Mouse (Mus musculus): ENCODE results near the gene Ccdc8.
"Not testable (repeated sequence)": the region's sequence is repeated elsewhere in the genome, so short reads cannot be mapped to it uniquely, and the experiment has no call there.

Ccdc8 gene

DNA sequence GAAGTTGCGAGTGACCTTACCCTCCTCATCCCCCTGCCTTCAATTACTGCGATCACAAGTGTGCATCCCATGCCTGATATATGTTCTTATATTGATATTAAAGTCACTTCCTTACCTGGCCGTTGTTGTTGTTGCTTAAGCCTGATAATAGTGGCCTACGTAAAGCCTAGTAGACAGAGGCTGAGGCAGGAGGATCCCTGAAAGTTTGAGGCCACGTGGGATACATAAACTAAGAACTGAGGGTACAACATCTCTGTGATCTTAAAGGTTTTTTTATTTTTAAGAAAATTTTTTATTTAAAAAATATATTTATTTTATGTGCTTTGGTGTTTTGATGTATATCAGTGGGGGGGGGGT is at the start of gene Ccdc8:
Gene Ccdc8 (plus strand): TSS at position 258 of the 357 bp plus-strand sequence.
- no peak for DNase-seq (ENCODE audit: low spot score)

DNA sequence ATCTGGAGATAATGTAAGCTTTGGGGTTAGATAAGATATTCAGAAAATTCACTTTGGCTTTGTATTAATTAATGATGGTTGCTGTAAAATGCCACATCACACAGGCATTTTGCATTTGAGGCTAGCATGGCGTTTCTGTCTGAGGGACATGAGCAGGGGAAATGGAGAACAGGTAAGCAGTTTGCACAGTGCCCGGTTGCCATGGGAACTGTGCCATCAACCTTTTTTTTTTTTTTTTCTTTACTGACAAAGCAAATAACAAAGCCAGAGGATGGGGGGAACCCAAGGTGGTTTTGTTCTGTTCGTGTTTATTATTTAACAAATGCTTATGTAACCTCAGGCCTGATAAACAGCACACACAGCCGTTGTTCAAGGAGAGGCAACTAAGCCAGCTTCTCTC is 49.6 kb upstream of the Ccdc8 start:
- no peak for DNase-seq (ENCODE audit: low spot score)

DNA sequence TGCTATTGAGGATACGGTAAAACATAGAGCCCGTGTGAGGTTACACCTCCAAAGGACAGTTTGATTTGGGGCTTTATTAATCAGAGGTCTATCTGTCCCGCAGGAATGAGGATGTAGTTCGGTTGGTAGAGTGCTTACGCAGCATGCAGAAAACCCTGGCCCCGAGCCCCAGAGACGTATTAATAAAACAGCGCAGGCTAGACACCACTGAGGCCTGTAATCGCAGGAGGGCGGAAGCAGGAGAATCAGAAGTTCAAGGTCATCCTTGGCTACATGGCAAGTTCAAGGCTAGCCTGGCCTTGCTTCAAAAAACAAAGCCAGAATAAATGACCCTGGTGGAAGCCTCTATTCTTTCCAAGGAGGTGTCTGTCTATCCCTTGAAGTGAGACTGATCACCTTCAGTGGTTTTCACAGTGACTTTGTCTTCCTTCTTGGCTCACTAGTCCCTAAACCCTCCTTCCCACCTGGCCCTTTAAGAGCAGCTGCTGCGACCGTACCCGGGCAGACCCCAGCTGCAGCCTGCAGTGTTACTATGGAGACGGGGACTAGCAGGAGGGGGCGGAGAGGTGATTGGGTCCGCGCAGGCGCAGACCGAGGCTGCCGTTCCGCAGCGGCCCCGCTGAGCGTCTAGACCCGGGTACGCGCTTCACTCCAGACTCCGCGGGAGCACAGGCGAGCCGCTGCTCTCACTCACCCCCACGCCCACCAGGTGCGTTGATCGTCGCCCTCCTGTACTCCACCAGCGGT is 48.3 kb upstream of the Ccdc8 start, which contains the start of gene Pnmal2:
Gene Pnmal2 (plus strand): TSS at position 622 of the 747 bp plus-strand sequence.
- DNase-seq (ENCODE audit: low spot score), result peak; percentile 55

DNA sequence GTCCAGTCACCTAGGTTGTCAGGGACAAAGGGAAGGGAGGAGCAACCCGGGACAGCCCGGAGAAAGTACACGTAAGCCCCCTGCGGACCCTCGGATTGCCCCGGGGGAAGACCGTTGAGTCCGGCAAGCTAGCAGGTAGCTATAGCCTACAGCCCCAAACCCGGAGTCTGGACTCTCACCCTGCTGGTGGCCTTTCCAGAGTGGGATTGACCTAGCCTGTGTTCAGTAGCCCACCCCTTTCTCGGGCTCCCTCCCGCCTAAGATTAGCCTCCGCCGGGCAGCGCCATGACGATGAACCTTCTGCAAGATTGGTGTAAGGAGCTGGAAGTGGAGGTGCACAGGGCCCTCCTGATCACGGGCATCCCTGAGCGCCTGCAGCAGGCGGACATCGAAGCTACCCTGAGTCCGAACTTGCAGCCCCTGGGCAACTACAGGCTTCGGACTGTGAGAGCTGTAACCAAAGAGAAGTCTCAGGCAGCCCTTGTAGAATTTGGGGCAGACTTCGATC is 47.6 kb upstream of the Ccdc8 start:
- DNase-seq (ENCODE audit: low spot score), result no peak

DNA sequence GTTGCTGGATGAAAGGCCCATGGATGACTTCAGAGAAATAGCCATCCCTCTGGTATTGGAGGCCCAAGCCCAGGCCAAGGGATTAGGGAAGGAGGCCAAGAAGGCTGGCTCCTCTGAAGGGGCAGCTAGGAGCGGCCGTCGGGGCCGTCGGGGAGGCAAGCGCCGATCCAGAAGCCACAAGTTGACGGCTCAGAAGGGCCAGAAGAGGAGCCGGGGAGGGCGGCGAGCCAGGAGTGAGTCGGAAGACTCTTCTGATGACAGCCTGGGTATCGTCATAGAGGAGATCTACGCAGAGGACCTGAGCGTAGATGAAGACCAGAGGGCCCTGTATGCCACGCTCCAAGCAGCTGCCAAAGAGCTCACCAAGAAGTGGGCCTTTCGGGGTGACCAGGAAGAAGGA is 47.1 kb upstream of the Ccdc8 start:
- no peak for DNase-seq (ENCODE audit: low spot score)

DNA sequence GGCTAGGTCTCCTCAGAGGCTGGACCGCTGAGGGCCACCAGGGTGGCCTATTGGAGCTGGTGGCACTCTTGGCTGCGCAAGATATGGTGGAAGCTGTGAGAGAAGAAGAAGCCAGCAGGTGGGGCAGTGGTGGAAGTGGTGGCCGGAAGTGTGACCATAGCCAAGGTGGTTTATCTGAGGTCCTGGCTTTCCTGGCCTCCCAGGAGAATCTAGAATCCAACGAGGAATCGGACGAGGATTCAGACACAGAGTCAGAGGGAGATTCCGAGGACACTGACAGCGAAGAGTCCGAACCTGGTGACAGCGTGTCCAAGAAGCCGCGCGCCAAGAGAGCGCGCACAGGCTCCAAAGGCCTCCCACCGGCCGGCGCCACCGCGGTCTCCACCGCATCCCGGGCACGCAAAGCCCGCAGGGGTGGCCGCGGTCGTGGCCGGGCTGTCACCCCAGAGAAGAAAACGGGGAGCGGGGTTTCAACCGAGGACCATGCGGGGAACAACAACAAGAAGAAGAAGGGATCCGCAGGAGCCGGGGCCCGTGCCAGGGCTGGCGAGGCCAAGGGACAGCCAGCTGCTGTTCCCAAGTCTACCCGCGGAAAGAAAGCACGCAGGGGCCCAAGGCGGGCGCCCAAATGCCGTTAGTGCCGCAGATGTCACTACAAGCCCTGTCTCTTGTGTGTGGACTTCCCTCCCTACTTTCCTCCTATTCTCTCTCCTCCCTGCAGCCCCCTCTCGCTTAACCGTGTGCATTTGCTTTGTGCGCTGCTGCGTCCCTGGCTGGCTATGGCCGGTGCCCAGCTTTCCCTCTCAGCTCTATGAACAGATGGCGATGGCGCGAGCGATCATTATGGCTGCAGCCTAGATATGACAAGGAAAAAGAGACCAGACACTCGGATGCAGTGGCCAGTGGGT is 45.8 kb upstream of the Ccdc8 start:
- DNase-seq (ENCODE audit: low spot score), result no peak

DNA sequence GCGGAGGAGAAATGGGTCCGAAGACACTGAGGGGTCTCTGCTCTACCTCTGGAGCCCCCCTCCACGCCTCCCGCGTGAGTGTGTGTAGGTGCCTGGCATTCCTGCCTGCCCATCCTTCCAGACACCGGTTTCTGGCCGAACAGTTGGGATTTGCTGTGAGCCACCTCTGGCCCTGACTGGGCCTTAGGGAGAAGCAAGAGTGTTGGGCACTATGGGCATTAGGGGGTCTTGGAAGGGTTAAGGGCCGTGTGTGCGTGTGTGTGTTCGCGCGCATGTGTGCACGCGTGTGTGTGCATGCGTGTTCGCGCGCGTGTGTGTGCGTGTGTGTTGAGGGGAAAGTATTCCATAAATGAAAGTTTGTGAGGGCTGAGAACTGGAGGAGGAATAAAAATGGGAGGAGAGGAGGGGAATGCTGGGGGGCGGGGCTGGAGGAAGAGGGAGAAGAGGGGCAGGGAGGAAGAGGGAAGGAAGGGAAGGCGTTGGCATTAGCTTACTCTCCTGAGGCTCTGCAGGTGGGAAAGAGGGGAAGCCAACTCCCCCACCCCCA is 45.1 kb upstream of the Ccdc8 start:
- no peak for DNase-seq (ENCODE audit: low spot score)

DNA sequence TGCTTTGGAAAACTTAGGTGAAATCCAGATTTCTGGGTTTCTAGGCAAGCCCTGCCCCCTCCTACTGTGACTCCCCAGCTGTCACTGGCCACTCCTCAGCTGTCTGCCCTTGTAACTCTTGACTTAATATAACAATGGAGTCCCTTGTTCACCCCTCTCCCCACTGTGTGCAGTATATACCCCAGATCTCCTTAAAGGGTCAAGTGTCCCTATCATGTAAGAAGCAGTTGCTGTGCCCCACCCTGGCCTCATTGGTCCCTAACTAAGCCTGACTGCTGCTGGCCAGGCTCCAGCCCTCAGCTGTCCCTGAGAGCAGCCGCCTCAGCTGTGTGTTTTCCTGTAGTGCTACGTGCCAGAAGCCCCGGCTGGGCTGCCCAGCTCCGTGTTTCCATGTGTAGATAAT is 44.5 kb upstream of the Ccdc8 start:
- no peak for DNase-seq (ENCODE audit: low spot score)

DNA sequence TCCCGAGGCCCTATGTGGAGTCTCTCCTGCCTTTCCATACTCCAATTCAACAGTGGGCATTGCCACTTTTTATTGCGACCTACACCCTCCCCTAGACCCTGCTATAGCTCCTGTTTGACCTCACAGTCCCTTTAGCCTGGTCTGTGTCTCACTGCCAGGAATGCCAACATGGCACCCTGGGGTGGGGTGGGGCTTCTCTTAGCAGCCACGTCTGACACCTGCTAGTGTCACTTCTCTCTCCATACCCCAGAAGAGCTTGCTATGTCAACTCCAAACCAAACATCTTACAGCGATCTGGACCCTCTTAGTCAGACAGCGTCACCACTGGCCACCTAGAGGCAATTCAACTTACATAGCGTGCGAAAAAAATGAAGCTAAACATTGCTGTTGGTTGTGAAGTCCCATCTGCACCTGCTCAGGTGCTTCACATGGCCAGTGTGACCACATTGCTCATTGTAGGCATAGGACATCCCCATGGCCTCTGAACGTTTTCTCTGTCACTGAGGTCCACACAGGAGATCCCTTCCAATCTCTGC is 43.5 kb upstream of the Ccdc8 start:
- no peak for DNase-seq (ENCODE audit: low spot score)

DNA sequence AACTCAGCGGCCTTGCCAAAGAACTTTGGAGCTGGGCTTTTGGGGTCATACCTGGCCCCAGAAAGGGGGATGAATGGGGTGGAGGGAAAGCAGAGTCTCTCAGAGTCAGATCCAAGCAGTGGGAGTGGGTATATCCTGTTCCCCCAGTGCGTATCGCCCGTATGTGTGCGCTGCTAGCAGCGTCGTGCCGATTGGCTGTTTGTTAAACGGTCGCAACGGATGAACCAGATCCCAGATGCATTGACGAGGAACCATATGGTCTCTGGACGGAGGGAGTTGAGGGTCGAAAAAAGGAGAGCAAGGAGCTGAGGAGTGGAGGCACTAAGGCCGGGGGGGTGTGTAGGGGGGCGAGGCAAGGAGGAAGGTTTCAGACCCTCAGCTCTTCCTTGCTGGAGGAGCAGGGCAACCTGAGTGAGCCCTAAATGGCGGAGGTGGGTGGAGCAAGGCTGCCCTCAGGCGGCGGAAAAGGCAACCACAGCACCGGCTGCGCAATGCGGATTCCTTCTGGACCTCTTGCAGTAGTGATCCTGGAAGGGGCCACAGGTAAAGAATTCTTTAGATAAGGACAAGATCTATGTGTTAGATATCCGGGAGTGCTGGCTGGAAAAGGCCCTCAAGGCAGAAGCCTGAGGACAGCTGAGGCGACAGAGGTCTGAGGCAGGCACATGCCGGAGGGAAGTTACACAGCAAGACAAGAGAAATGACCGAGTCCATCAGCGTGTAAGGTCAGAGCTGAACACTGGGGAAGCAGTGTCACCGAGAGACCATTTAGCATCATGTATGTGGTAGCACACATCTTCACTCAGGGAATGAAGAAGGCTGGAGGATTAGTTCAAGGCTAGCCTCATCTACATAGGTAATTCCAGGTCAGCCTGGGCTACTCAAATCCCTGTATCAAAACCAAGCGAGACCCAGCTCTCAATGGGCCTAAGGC is 42.3 kb upstream of the Ccdc8 start:
- DNase-seq (ENCODE audit: low spot score), result peak; percentile 66

DNA sequence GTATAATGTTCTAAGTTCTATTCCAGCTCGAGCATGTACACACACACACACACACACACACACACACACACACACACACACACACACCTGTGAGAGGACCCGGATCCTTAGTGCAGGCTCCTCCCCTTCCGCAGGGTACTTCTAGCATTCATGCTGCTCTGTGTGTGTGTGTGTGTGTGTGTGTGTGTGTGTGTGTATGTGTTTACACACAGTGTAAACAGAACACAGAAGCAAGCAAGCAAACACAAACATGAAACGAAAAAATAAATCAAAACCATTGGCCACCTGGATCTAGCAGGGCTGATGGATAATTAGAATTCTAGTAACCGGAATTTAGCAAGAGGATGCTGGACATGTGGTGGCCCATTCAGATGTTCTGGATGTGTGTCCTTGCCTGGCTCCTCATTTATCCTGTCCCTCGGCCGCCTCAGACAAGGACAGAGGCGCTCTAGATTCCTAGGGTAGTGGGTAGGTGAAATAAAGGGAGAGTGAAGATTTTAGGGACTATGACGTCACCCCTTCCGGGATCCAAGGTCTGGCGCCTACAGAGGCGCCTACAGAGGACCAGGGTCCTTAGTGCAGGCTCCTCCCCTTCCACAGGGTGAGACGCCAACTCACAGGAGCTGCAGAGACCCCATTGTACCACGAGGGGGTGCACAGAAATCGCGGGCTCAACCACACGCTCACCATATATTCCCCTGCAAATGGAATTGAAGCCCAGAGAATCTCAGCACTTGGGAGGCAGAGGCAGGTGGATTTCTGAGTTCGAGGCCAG is 41.5 kb upstream of the Ccdc8 start:
- peak; percentile 59 for DNase-seq (ENCODE audit: low spot score)

DNA sequence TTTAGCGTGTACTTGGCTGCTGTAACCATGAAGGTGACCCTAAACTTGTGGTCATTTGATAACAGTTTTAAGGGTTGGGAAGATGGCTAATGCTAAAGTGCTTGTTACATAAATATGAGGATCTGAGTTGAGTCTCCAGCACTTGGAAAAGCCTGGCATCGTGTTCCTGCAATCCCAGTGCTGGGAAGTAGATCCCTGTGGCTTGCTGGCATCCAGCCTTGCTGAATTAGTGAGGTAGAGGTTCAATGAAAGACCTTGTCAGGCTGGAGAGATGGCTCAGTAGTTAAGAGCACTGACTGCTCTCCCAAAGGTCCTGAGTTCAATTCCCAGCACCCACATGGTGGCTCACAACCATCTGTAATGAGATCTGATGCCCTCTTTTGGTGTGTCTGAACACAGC is 38.7 kb upstream of the Ccdc8 start:
- not testable (repeated sequence) for DNase-seq (ENCODE audit: low spot score)

DNA sequence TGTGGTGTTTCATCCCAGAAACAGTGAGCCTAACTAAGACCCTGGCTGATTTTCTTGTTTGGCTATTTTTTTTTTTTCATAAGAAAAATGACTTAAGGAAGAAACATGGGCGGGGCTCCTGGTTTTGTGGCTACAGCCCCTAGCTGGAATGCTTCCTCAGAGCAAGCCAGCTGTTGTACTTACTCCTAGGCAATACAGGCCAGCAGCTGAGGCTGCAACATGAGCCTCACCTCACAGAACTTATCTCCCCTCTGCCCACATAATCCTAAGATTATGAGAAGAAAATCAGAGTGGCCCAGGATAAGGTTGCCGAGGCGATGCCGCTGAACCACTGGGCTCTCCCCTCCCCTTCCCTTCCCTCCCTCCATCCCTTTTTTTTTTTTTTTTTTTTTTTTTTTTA is 36.8 kb upstream of the Ccdc8 start:
- no peak for DNase-seq (ENCODE audit: low spot score)

DNA sequence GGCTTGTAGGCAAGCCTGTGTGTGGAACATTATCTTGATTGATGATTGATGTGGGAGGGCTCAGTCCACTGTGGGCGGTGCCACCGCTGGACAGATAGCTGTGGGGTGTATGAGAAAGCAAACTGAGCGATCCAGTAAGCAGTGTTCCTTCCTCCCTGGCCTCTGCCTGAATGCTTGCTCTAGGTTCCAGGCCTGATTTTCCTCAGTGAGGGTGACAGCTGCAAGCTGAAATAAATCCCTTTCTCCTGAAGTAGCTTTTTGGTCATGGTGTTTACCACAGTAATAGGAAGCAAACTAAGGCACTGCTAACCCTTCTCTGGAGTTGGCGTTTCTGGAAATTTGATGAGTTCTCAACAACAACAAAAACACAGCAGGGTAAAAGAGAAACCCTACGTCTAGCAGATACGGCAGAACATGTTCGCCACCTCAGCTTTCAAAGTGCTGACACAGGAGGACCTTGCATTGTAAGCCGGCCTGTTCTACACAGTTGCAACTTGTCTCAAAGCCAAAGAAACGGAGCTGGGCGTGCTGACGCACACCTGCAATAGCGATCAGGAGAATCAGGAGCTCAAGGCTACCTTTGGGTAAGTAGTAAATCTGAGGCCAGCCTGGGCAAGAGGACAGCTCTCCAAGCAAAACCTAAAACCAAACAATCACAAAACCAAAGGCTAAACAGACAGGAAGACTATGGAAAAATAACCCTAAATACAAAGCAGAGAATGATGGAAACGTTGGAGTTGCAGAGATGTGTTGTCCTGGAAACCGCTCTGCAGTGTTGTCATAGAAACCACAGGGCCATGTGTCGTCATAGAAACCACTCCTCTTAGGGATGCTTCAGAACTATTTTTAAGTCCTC is 35.9 kb upstream of the Ccdc8 start:
- DNase-seq (ENCODE audit: low spot score), result no peak

DNA sequence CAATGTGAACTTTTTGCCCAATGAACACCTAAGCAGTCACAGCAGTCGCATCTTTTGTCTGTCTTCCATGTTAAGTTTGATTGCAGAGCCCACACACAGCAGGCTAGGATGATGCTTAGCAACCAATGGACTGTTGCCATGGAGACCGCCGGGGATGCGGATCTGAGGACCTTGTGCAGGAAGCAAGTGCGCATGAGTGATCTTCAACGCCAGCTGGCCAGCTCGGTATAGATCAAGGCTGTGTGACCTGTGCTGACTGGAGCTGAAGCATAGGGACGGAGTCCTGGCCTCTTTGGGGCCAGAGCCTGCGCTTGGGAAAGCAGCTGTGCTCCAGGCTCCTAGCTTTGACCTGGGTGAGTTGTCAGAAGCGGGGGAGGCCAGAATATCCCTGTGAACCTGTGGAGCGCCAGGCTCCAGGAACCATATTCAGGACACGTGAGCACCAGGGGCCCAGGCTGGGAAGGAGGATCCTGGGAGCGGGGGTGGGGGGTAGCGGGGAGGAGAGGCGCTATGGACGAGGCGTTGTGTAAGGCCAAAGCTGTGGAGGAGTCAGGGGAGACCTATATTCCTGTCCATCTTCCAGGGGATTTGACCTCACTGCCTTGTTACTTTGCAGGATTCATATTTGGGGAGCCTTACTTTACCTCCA is 32.8 kb upstream of the Ccdc8 start, which contains the start of gene Pnmal1:
Gene Pnmal1 (plus strand): TSS at position 141 of the 649 bp plus-strand sequence.
- DNase-seq (ENCODE audit: low spot score), result no peak

DNA sequence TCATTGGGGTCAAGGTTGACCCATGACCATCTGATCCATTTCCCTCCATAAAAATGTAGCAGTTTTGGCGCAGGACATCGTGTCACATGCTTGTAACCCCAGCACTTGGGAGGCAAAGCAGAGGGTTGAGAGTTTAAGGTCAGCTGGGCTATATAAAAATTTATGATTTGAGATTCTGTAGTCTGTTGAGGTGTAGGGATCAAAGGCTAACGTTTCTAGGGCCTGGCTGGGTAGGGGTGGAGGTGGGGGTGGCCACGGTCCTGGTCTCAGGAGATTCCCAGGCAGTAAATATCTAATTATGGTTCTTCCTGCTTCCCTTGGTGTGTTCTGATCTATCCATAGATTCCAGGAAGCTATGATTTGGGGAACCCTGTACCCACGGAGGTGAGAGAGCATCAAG is 30.8 kb upstream of the Ccdc8 start:
- no peak for DNase-seq (ENCODE audit: low spot score)

DNA sequence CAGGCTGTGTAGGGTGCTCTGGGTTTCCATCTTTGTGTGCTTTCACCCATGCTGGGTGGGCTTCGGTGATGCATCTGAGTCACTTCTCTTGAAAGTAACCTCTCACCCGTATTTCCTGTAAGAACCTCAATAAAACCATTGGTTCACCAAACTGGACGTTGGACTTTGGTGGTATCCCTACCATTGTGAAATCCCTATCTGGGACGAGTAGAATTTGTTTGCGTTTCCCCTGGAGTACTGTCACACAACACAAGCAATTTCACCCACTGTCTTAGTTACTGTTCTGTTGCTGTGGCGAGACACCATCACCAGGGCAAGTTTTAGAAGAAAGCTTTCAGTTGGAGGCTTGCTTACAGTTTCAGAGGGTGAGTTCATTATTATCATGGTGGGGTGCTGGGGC is 24.1 kb upstream of the Ccdc8 start:
- no peak for DNase-seq (ENCODE audit: low spot score)

DNA sequence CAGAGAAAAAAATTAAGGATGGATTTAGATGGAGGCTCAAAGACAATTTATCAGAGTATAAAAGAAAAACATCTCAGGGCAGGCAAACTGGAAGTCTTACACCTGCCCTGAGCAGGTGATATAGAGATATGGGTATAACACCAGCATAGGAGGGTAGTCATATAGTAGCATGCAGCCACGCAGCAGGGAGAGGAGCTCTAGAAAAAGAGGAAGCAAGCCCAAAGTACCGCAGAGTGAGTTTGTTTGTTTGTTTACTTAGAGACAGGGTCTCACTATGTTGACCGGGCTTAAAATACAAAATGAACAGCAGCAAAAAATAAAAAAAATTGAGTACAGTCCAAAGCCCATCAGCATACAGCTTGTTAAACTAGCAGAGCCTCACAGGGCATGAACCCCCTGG is 21.3 kb upstream of the Ccdc8 start:
- DNase-seq (ENCODE audit: low spot score), result no peak

DNA sequence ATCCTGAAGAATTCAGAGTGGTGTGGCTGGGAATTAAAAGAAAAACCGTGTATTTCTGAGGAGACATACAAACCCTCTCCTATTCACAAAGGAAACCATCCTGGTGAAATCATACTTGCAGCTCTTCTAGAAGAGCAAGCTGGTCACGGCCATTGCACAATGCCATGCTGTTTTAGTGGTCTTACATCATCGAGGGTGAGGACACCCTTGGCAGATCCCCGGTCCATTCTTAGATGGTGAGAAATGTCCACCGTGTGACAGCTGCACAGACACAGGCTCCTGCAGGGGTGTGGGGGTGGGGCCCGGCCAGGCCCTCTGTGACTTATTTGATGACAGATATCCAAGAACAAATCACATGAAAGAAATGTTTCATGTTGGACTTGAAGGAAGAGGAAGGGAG is 18.5 kb upstream of the Ccdc8 start:
- no peak for DNase-seq (ENCODE audit: low spot score)

All from urinary bladder, postnatal 25 days (tissue).